Mouse (Mus musculus) embryonic fibroblast, embryonic 13.5 days (primary cell): Measurements from ENCODE around the gene Smad3.

ENCODE experiments used
- CTCF ChIP-seq: IDR thresholded peaks from 2 replicates; pipeline ENCODE4 v1.5.1; 2011; ENCODE audit warnings: mild to moderate bottlenecking, control low read depth, low read length, moderate library complexity, borderline replicate concordance; ENCODE audit not compliant: insufficient read depth
- POLR2A ChIP-seq: IDR thresholded peaks from 2 replicates; pipeline ENCODE4 v1.6.1; 2011; ENCODE audit warnings: low read depth, mild to moderate bottlenecking, control low read depth, low read length, moderate library complexity

- TF ChIP-seq POLR2A, result no peak
- TF ChIP-seq CTCF, result no peak
Observed at GRCm38 (mm10) chr9:63685352-63685751, 72.4 kb downstream of the Smad3 start.
